Mouse (Mus musculus) frontal cortex, adult (tissue): ENCODE results near the gene Gtpbp6.
"Not testable (repeated sequence)": the region's sequence is repeated elsewhere in the genome, so short reads cannot be mapped to it uniquely, and the experiment has no call there.

ENCODE experiments used
- ATAC-seq: cut with Nextera tagmentation; 2 replicates; pipeline ENCODE4 v1.9.2; 2017; ENCODE audit warnings: mild to moderate bottlenecking, moderate library complexity, mixed read lengths; ENCODE audit not compliant: low TSS enrichment

Gene Gtpbp6

GRCm38 (mm10) chr5:110107581-110108304, at the start of gene Gtpbp6:
TSS of gene Gtpbp6 (minus strand) at chr5:110108197.
- ATAC-seq, result peak; percentile 62

- no peak for ATAC-seq
Observed at GRCm38 (mm10) chr5:110143007-110143406, 35.0 kb upstream of the Gtpbp6 start.

- ATAC-seq, result no peak
Observed at GRCm38 (mm10) chr5:110142309-110142708, 34.3 kb upstream of the Gtpbp6 start.

- ATAC-seq, result no peak
Observed at GRCm38 (mm10) chr5:110140424-110140823, 32.4 kb upstream of the Gtpbp6 start.

- ATAC-seq, result no peak
Observed at GRCm38 (mm10) chr5:110139325-110139724, 31.3 kb upstream of the Gtpbp6 start.

GRCm38 (mm10) chr5:110137816-110138215, 29.8 kb upstream of the Gtpbp6 start:
- no peak for ATAC-seq

GRCm38 (mm10) chr5:110136087-110136464, 28.1 kb upstream of the Gtpbp6 start:
- ATAC-seq, result no peak; the same call in 1 of the 2 replicates

- peak; percentile 99 for ATAC-seq
Observed at GRCm38 (mm10) chr5:110135293-110136086, 27.5 kb upstream of the Gtpbp6 start, which contains the start of gene Chfr. TSS of gene Chfr (plus strand) at chr5:110135842.

GRCm38 (mm10) chr5:110122380-110122779, 14.4 kb upstream of the Gtpbp6 start:
- ATAC-seq, result not testable (repeated sequence)

- peak; percentile 58 for ATAC-seq
Observed at GRCm38 (mm10) chr5:110109991-110110441, 2.0 kb upstream of the Gtpbp6 start, which contains the start of gene Zfp605. TSS of gene Zfp605 (plus strand) at chr5:110110092.

GRCm38 (mm10) chr5:110108305-110108628, 270 bp upstream of the Gtpbp6 start:
- no peak for ATAC-seq

- no peak for ATAC-seq
Observed at GRCm38 (mm10) chr5:110106901-110107564, 964 bp downstream of the Gtpbp6 start.

GRCm38 (mm10) chr5:110106140-110106871, 1.7 kb downstream of the Gtpbp6 start:
- no peak for ATAC-seq

GRCm38 (mm10) chr5:110104616-110105380, 3.2 kb downstream of the Gtpbp6 start:
- no peak for ATAC-seq

- no peak for ATAC-seq
Observed at GRCm38 (mm10) chr5:110103901-110104615, 3.9 kb downstream of the Gtpbp6 start.

- no peak for ATAC-seq
Observed at GRCm38 (mm10) chr5:110102853-110103625, 5.0 kb downstream of the Gtpbp6 start.

- no peak for ATAC-seq
Observed at GRCm38 (mm10) chr5:110102429-110102828, 5.6 kb downstream of the Gtpbp6 start.

GRCm38 (mm10) chr5:110101716-110102347, 6.2 kb downstream of the Gtpbp6 start:
- peak; percentile 50 for ATAC-seq
